Mouse (Mus musculus) heart, adult 8-10 months (tissue): Measurements from ENCODE around the gene Krt2. TPM values are rescaled to one million over a fixed set of nuclear protein-coding genes. Genes with fewer than 3 reads are reported as not detected.

Experiments
- DNase-seq: peaks from one replicate; pipeline ENCODE4 v3.0.0; 2022; ENCODE audit warnings: low spot score
- total RNA-seq, 4 experiments: library from RNA; stranded (reverse); gene quantifications; 2 replicates each; pipeline ENCODE4 v1.2.4; 2022

Krt2 gene
- not detected for total RNA-seq

GRCm38 (mm10) chr15:101817875-101818274, at the start of gene Krt2:
TSS of gene Krt2 (minus strand) at chr15:101818169.
- DNase-seq: no peak

DNA sequence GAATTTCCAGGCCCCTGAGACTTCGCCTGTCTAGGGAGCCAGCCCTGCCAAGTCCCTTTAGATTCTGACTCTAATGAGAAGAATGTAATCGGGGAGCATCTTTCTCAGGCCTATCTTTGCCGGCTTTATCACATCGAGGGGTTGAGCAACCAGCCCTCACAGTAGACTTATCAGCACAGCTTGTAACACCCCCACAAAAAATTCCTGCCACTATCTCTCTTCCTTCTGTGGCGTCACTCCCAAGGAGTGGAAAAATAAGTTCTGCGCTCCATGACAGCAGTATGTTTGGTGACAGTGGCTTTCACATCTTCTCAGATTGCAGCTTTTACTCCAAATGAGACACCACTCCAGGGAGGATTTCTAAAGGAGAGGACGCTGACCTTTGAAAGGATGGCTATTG, 48.8 kb upstream of the Krt2 start:
- no peak for DNase-seq

DNA sequence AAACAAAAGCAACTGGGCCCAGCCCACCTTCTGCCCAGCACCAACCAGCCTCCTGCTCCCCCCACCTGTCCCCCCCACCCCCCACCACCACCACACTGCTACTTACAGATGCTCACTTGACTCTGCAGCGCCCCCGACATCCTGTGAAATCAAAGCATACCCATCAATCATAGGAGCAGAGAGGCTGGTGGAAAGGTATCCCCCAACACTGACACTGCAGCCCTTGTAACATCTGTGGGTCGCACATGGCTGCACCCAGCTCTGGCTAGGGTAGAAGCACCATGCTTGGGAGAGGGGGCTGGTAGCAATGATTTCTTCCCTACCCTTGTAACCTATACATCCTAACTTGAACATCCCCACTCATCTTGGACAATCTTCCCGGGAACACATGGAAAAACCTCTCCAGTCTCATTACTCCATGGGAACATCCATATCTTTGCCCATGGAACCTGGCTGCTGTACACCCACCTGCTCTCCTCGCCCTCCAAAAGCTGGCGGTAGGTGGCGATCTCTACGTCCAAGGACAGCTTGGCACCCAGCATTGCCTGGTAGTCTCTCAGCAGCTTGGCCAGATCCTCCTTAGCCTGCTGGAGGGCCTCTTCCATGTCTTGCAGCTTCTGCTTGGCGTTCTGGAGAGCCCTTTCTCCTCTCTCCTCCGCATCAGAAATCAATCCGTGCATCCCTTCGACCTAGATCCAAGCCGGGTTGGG, 42.6 kb upstream of the Krt2 start:
- no peak for DNase-seq

DNA sequence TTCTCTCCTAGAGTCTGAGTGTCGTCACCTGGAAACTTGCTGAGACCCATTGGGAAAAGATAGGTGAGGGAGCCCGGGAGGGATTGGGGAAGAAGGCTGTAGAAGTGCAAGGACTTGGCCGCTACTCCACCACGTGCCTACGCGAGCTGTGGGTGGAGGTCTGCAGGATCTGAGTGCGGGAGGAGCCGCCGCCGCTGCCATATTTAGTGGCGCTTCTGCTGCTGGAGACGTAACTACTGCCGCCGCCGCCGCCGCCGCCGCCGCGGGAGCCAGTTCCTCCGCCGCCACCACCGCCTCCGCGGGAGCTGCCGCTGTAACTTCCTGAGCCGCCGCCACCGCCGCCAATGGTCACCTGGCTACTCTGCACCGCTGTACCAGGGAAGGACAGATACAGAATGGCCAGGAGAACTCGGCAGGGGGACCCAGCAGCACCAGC, 41.8 kb upstream of the Krt2 start:
- peak; percentile 4 for DNase-seq

GRCm38 (mm10) chr15:101858673-101859425, 40.9 kb upstream of the Krt2 start:
- DNase-seq: no peak

DNA sequence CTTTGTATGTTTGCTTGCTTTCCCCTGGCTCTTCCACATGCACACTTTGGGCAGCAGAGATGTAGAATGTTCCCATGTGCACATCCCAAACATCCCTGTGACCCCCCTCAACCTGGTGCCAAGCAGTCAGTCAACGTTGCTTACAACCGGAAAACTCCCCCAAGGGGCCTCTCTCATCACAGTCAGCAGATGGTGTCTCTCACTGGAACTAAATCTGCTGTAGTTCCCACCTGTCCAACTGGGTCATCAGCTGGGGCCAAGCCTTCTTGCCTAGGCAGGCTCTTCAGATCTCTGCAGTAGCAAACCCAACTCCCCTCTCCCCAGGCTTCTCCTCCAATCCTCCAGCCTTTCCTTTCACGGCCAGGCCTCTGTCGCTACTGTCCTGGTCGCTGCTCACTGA, 38.7 kb upstream of the Krt2 start:
- no peak for DNase-seq

DNA sequence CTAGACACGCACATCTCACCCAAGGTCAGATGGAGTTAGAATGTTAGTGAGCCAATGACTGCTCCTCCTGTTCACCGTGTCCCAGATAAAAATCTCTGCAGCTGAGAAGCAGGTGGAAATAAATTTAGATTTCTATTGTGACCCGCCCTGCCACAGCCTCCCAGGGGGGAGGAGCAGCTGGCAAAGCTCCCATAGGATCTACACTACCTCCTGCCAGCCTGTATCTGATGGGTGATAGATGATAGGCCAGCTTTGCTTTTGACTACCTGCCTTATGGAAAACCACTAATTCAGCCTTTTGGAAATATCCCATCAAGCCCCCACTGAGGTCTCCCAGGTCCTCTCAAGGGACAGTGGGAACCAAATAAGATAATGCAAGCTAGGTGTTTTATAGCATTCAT, 37.8 kb upstream of the Krt2 start:
- no peak for DNase-seq

GRCm38 (mm10) chr15:101854294-101854693, 36.3 kb upstream of the Krt2 start:
- no peak for DNase-seq

DNA sequence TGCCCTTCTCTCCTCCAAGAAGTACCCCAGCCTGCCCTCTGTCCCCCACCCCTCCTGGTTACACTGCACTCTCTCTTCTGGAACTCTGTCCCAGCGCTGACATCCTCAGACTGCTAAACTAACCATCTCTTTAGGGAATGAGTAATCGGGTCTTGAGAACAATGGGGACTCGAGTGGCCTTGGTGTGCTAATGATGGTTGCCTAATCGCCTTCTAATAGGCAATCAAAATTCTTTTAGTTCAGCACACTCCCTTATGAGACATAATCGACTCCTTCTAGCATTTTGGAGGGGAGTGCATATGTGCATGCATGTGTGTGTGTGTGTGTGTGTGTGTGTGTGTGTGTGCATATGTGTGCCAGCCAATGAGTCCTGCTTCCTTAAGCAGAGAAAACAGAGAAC, 34.6 kb upstream of the Krt2 start:
- no peak for DNase-seq

- no peak for DNase-seq
Measured at GRCm38 (mm10) chr15:101850694-101851093, 32.7 kb upstream of the Krt2 start, which contains the start of gene Krt1. TSS of gene Krt1 (minus strand) at chr15:101850794.

GRCm38 (mm10) chr15:101845971-101846403, 28.0 kb upstream of the Krt2 start:
- DNase-seq: no peak

DNA sequence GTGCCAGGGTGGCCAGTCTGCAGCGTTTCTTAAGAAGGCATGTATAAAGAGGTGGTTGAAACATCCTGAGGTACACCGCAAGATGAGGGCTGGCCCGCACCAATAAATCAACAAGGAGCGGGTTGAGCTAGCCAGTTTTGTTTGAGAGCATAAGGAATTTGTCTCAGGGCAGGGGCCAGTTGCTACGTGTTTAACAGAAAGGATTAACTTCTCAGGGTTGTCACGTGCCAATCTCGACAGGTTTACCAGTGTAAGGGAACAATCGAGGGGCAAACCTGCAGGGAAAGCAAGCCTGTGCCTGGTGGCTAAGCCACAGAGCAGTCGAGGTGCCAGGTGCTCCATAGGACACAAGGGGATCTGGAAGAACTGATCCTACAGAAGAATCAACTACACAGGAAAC, 25.2 kb upstream of the Krt2 start:
- no peak for DNase-seq

- DNase-seq: no peak
Measured at GRCm38 (mm10) chr15:101834784-101835328, 16.9 kb upstream of the Krt2 start.

DNA sequence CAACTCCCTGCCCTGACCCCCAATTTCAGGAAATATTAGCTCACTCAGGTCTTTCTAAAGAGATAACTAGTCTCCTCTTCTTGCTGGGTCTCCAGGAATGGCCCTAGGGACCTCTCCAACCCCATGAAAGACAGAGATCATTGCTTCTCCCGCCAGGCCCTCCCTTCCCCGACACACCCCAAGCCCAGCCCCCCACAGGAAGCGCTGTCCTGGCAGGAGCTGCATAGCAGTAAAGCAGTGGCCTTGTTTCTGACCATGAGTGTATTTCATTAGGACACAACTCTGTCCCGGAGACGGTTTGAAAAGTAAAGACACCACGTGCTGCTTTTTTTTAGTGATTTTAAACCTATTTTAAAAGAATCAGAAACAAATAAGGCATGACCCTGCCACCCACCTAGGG, 15.2 kb upstream of the Krt2 start:
- DNase-seq: no peak

DNA sequence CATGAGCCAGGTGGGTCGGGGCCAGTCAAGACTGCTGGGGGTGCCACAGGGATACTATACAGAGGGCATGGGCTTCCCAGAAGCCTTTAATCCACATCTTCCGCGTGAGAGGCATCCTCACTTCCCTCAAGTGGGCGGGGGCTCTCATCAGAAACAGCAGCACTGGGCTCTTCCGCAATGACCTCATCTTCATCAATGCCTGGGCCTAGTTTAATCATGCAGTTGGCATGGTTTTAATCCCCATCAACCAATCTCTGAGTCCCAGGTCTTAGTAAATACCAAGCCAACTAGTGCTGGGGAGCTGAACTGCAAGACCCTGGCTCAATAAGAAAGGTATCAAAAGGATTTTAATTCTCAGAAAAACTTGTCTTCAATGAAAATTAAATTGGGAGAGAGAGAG, 11.5 kb upstream of the Krt2 start:
- no peak for DNase-seq

- DNase-seq: no peak
Measured at GRCm38 (mm10) chr15:101821786-101822185, 3.8 kb upstream of the Krt2 start.

DNA sequence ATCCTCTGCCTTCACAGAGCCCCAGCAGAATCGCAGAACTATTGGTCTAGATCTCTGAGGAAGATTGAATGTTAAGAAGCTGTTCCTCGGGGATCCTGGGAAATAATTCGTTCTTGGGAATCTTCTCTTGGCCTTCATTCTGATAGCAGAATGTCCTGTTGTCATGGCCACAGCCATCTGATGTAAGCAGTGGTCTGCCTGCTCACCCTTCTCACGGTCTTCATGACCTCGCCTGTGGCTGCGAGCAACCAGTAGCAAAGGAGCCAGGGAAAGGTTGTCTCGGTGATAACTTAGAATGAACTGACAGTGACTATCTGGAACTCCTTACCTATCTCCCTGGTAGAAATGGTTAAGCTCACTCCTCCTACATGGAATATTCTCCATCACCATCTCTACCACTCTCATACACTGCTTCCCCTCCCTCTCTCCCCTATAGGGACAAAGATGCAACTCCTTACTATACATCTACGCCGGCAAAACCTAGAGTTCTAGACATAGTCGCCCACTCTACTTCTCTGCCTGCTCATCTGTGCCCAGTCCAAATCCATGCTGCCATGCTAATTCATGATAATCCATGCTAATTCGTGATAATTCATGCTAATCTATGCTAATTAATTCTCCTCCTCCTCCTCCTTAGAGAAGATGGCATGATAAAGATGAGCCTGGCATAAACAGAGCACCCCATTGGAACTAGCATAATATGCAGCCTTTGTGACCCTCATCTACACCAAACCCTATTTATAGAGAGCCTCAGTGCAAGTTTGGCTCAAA, 14.7 kb downstream of the Krt2 start:
- no peak for DNase-seq

- no peak for DNase-seq
Measured at GRCm38 (mm10) chr15:101802296-101802835, 15.6 kb downstream of the Krt2 start, which contains the start of gene Krt73. TSS of gene Krt73 (minus strand) at chr15:101802346.

DNA sequence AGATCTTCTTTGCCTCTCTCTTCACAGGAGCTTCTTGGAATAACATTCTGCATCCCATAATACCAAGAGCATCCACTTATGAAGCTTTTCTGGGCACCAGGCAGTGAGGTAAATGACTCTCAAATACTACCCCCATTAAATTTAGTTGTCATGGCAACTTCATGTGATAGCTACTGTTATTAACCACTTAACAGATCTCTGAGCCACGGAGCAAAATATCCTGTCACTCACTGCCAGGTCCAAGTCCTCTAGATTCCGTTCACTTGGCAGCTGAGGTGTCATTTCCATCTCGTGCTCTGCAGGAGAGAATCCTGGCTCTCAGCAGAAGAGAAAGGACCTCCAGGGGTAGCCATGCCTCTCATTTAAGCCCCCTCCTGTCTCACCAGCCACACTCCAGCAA, 27.1 kb downstream of the Krt2 start:
- no peak for DNase-seq

DNA sequence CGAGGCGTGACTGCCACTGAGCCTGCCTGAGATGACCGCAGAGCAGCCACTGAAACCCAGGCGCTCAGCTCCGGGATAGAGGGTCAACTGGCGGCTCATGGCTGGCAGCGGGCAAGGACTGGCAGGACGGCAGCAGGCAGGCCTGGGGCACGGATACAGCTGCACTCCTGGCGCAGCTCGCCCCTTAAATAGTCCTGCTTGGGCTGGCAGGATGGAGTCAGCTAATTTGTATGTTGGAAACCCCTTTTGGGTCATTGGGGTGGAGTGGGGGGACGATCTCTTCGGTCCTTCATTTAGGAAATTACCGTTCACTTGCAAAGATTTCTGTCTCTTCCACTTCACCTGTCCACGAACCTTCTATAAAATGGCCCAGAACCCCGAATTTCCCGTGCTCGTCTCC, 31.6 kb downstream of the Krt2 start, which contains the start of gene Krt72:
Krt72 (minus strand) TSS at position 101 of the 400 bp plus-strand sequence.
- no peak for DNase-seq

DNA sequence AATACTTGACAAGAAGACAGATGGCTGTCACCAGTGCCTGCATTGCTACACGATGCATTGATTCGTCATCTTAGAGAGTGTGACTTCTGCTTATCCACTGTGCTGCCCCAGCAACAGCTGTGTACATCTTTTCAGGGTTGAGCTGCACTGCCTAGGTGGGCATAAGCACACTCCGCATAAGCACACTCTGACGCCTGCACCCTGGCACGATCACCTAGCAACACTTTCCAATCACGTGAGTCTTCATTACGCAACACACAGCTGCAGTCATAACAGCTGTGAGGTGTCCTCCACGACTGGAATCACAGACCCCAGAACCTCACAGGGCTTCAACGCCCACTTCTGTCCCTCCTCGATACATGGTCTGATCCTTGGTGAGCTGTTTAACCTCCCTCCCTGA, 44.5 kb downstream of the Krt2 start:
- DNase-seq: no peak

DNA sequence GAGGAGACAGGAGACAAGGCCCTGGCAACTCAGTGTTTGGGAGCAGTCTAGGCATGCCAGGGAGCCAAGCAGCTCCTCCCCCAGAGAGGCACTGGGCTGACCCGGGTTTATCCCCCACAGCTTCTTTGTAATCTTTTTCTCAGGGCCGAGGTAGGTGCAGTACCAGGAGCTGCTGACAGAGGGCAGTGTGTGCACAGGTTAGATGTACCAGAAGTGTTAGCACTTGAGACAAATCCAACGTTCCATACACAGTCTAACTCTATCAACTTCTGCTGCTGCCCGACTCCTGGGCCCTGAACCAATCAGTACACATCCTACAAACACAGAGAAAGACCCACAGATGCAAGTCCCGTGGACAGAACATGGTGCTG, 45.3 kb downstream of the Krt2 start:
- DNase-seq: peak; percentile 83
